Mouse (Mus musculus): ENCODE results near the gene AC153137.1.

DNA sequence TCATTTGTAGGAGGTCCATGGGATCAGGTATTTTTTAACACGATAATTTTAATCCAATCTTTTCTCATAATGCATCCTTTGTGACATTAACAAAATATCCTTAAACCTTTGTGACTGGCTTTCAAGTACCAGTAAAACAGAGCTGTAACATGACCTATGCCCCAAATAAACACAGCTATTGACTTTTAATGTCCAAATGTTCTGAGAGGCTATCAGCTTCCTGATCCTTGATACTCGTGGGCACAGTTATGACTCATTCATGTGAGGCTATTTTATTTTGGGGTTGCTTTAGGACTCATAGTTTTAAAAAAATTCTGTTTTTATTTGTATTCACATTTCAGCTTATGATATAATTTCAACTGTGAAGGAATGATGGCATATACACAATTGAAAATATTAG is 37.5 kb upstream of the AC153137.1 start:
- no peak for TF ChIP-seq POLR2A (IDR thresholded peaks at IDR 0.05; ENCODE audit: borderline replicate concordance, control insufficient read depth, low read depth, low read length)
- no peak for TF ChIP-seq CTCF (IDR thresholded peaks at IDR 0.05; ENCODE audit: control insufficient read depth, insufficient read depth, low read length)
